Mouse (Mus musculus): ENCODE results near the gene Scube3. TPM values are rescaled to one million over a fixed set of nuclear protein-coding genes. Genes with fewer than 3 reads are reported as not detected.

Gene Scube3
- polyA plus RNA-seq, 1 experiment from 2014 or later: 10.8 TPM

Other genes with a start within 250 kb of the Scube3 start
- 22.5 and 23.1 TPM in 2 replicates for gene Anks1, start 232.8 kb upstream of the Scube3 start, polyA plus RNA-seq (2016; fragmentation: Nextera tagmentation; extraction: Ambion mirVana)
- gene Taf11, start 232.3 kb upstream of the Scube3 start, polyA plus RNA-seq (2016; fragmentation: Nextera tagmentation; extraction: Ambion mirVana): 98.3 and 104 TPM in 2 replicates
- 1.7 and 1.9 TPM in 2 replicates for gene Tcp11, start 61.5 kb upstream of the Scube3 start, polyA plus RNA-seq (2016; fragmentation: Nextera tagmentation; extraction: Ambion mirVana)
- 51.9 and 52.8 TPM in 2 replicates for gene Zfp523, start 35.0 kb downstream of the Scube3 start, polyA plus RNA-seq (2016; fragmentation: Nextera tagmentation; extraction: Ambion mirVana)
- gene Def6, start 65.6 kb downstream of the Scube3 start, polyA plus RNA-seq (2016; fragmentation: Nextera tagmentation; extraction: Ambion mirVana): 9.0 and 9.2 TPM in 2 replicates
- gene Ppard, start 90.6 kb downstream of the Scube3 start, polyA plus RNA-seq (2016; fragmentation: Nextera tagmentation; extraction: Ambion mirVana): 2.5 and 3.2 TPM in 2 replicates
- gene Fance, start 171.4 kb downstream of the Scube3 start, polyA plus RNA-seq (2016; fragmentation: Nextera tagmentation; extraction: Ambion mirVana): 37.0 and 38.4 TPM in 2 replicates
- gene Rpl10a, start 186.3 kb downstream of the Scube3 start, polyA plus RNA-seq (2016; fragmentation: Nextera tagmentation; extraction: Ambion mirVana): 496 and 505 TPM in 2 replicates
- gene Tead3, start 208.7 kb downstream of the Scube3 start, polyA plus RNA-seq (2016; fragmentation: Nextera tagmentation; extraction: Ambion mirVana): 14.1 and 17.9 TPM in 2 replicates
- gene Tulp1, start 223.1 kb downstream of the Scube3 start, polyA plus RNA-seq (2016; fragmentation: Nextera tagmentation; extraction: Ambion mirVana): 8.4 and 9.3 TPM in 2 replicates